Mouse (Mus musculus): ENCODE data around the gene Clasp1.

- TF ChIP-seq CTCF (IDR thresholded peaks at IDR 0.05; ENCODE audit: borderline replicate concordance, insufficient read depth, low read length) (no peak), POLR2A (IDR thresholded peaks at IDR 0.05; ENCODE audit: low read depth, low read length) (peak; percentile 71)
These were observed 802 bp downstream of the Clasp1 start for GRCm38 (mm10) chr1:118389454-118390265.
